Mouse (Mus musculus): Measurements from ENCODE around the gene Fam193a. TPM values are rescaled to one million over a fixed set of nuclear protein-coding genes. Genes with fewer than 3 reads are reported as not detected.

The Fam193a gene
- polyA plus RNA-seq, 1 experiment: 37.6 TPM

- Histone ChIP-seq H3K27ac (ENCODE audit: insufficient read depth, low read length) (no peak overlapping the region), H3K4me1 (ENCODE audit: control insufficient read depth, insufficient read depth, insufficient read length) (no peaks in the 10 kb centered on the region; the same call in 1 of the 2 replicates), H3K4me3 (ENCODE audit: extremely low read depth, insufficient read depth, insufficient read length) (no peak overlapping the region), H3K27me3 (ENCODE audit: control insufficient read depth, insufficient read depth, low read length) (no peaks in the 10 kb centered on the region), H3K36me3 (ENCODE audit: control insufficient read depth, insufficient read depth, low read length) (peaks cover 11% of the 10 kb centered on the region)
- no peak for TF ChIP-seq POLR2A (IDR thresholded peaks at IDR 0.05; ENCODE audit: low read depth, low read length)
- TF ChIP-seq CTCF (IDR thresholded peaks at IDR 0.05; ENCODE audit: extremely low read depth, insufficient read depth, insufficient read length, insufficient replicate concordance): no peak
- WGBS: 48% methylated on average over 1 of the region's 1 CpGs
- DNase-seq (ENCODE audit: low read depth in 1 of 2, low spot score in 2 of 2): no peak
These were observed 49.5 kb downstream of the Fam193a start for GRCm38 (mm10) chr5:34419188-34419587.

DNA sequence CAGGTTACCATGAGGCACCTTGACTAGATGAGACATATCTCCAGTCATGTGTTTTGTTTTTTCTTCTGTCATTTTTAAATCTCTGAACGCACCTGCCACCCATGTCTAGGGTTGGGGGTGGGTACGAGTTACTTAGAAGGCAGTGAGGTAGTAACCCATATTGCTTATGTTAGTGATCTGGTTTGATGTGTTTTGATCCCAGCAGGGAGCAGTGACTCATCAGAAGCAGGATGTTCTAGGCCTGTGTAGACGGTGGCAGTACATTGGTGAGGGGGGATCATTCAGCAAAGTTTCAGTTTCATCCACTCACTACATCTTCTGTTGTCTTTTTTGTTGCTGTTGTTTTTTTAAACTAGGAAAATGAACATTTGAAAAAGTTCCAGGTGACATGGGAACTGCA, 61.0 kb downstream of the Fam193a start:
- H3K27ac ChIP-seq (ENCODE audit: insufficient read depth, low read length): no peak overlapping the region
- H3K4me3 ChIP-seq (ENCODE audit: extremely low read depth, insufficient read depth, insufficient read length): no peak overlapping the region
- no peak for DNase-seq (ENCODE audit: low read depth in 1 of 2, low spot score in 2 of 2)
- 74% methylated on average over 3 of the region's 3 CpGs for WGBS
- TF ChIP-seq POLR2A (IDR thresholded peaks at IDR 0.05; ENCODE audit: low read depth, low read length): no peak
- TF ChIP-seq CTCF (IDR thresholded peaks at IDR 0.05; ENCODE audit: extremely low read depth, insufficient read depth, insufficient read length, insufficient replicate concordance): no peak
- H3K4me1 ChIP-seq (ENCODE audit: control insufficient read depth, insufficient read depth, insufficient read length): no peaks in the 10 kb centered on the region
- peaks cover 43% of the 10 kb centered on the region for H3K36me3 ChIP-seq (ENCODE audit: control insufficient read depth, insufficient read depth, low read length)
- no peaks in the 10 kb centered on the region for H3K27me3 ChIP-seq (ENCODE audit: control insufficient read depth, insufficient read depth, low read length)

GRCm38 (mm10) chr5:34433786-34434185, 64.1 kb downstream of the Fam193a start:
- no peaks in the 10 kb centered on the region for H3K27me3 ChIP-seq (ENCODE audit: control insufficient read depth, insufficient read depth, low read length)
- H3K36me3 ChIP-seq (ENCODE audit: control insufficient read depth, insufficient read depth, low read length): peaks cover 40% of the 10 kb centered on the region
- WGBS: 90% methylated on average over 1 of the region's 1 CpGs
- H3K4me1 ChIP-seq (ENCODE audit: control insufficient read depth, insufficient read depth, insufficient read length): no peaks in the 10 kb centered on the region
- no peak overlapping the region for H3K4me3 ChIP-seq (ENCODE audit: extremely low read depth, insufficient read depth, insufficient read length)
- DNase-seq (ENCODE audit: low read depth in 1 of 2, low spot score in 2 of 2): no peak
- H3K27ac ChIP-seq (ENCODE audit: insufficient read depth, low read length): no peak overlapping the region
- no peak for TF ChIP-seq POLR2A (IDR thresholded peaks at IDR 0.05; ENCODE audit: low read depth, low read length)
- TF ChIP-seq CTCF (IDR thresholded peaks at IDR 0.05; ENCODE audit: extremely low read depth, insufficient read depth, insufficient read length, insufficient replicate concordance): no peak

DNA sequence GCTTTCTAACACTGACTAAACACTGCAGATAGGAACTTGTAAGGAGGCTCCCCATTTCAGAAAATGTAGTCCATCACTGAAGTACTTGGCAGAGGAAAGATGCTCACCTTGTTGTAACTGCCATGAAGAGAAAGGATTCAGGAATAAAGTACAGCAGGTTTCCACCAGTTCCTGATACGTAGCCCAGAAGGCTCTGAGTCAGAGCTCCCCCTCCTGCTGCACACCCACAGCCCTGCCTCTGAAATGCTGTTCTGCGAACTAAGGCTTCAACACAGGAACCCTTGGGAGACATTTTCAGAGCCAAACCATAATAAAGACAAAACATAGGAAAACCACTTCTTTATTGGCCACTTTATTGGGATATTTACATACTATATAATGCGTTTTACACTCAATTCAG, 64.5 kb downstream of the Fam193a start:
- Histone ChIP-seq H3K4me3 (ENCODE audit: extremely low read depth, insufficient read depth, insufficient read length) (no peak overlapping the region), H3K27ac (ENCODE audit: insufficient read depth, low read length) (no peak overlapping the region), H3K36me3 (ENCODE audit: control insufficient read depth, insufficient read depth, low read length) (peaks cover 40% of the 10 kb centered on the region), H3K27me3 (ENCODE audit: control insufficient read depth, insufficient read depth, low read length) (no peaks in the 10 kb centered on the region), H3K4me1 (ENCODE audit: control insufficient read depth, insufficient read depth, insufficient read length) (no peaks in the 10 kb centered on the region)
- no peak for DNase-seq (ENCODE audit: low read depth in 1 of 2, low spot score in 2 of 2)
- 94% methylated on average over 3 of the region's 3 CpGs for WGBS
- TF ChIP-seq CTCF (IDR thresholded peaks at IDR 0.05; ENCODE audit: extremely low read depth, insufficient read depth, insufficient read length, insufficient replicate concordance): no peak
- TF ChIP-seq POLR2A (IDR thresholded peaks at IDR 0.05; ENCODE audit: low read depth, low read length): no peak

DNA sequence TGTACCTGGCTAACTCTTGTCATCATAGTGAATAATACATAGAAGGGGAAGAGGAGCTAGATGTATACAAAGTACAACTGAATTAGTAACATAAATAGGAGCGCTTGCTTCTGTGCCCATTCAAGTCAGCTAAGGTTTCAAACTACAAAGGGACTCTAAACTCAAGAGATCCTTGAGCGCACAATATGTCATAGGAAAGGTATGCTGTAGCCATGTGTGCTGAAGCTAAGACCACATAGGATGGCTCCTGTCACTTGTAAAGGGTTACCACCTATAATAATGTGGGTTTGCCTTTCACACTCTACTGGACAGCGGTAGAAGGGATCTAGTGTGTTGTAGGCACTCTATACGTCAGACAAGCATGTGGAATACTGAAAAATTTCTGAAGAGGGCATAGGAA, 68.3 kb downstream of the Fam193a start:
- no peak for DNase-seq (ENCODE audit: low read depth in 1 of 2, low spot score in 2 of 2)
- TF ChIP-seq CTCF (IDR thresholded peaks at IDR 0.05; ENCODE audit: extremely low read depth, insufficient read depth, insufficient read length, insufficient replicate concordance) (no peak), POLR2A (IDR thresholded peaks at IDR 0.05; ENCODE audit: low read depth, low read length) (no peak)

DNA sequence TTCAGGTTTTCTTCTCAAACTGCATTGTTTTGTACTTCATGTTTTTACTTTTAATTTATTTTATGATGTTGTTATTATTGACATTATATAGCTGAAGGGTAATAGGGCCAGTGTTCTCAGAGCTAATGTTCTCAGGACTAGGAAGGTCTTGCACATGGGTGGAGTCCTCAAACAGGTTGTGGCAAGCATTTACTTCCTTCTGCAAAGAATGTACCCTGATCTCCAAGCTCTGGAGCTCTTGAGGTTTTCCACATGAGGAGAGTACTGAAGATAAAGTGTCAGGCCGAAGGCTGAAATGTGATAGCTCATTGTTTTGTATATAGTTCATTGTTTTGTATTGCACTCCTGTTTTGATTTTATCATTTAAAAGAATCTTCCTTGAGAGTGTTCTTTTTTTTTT, 68.9 kb downstream of the Fam193a start:
- no peak for DNase-seq (ENCODE audit: low read depth in 1 of 2, low spot score in 2 of 2)
- peaks cover 42% of the 10 kb centered on the region for H3K36me3 ChIP-seq (ENCODE audit: control insufficient read depth, insufficient read depth, low read length)
- H3K27me3 ChIP-seq (ENCODE audit: control insufficient read depth, insufficient read depth, low read length): no peaks in the 10 kb centered on the region
- H3K4me3 ChIP-seq (ENCODE audit: extremely low read depth, insufficient read depth, insufficient read length): no peak overlapping the region
- H3K4me1 ChIP-seq (ENCODE audit: control insufficient read depth, insufficient read depth, insufficient read length): no peaks in the 10 kb centered on the region
- WGBS: 84% methylated on average over 1 of the region's 1 CpGs
- no peak for TF ChIP-seq POLR2A (IDR thresholded peaks at IDR 0.05; ENCODE audit: low read depth, low read length)
- TF ChIP-seq CTCF (IDR thresholded peaks at IDR 0.05; ENCODE audit: extremely low read depth, insufficient read depth, insufficient read length, insufficient replicate concordance): no peak
- H3K27ac ChIP-seq (ENCODE audit: insufficient read depth, low read length): no peak overlapping the region

More for the DNA sequence above, 68.3 kb downstream of the Fam193a start:
- Histone ChIP-seq H3K36me3 (ENCODE audit: control insufficient read depth, insufficient read depth, low read length) (peaks cover 40% of the 10 kb centered on the region), H3K4me3 (ENCODE audit: extremely low read depth, insufficient read depth, insufficient read length) (no peak overlapping the region), H3K27ac (ENCODE audit: insufficient read depth, low read length) (no peak overlapping the region), H3K4me1 (ENCODE audit: control insufficient read depth, insufficient read depth, insufficient read length) (no peaks in the 10 kb centered on the region), H3K27me3 (ENCODE audit: control insufficient read depth, insufficient read depth, low read length) (no peaks in the 10 kb centered on the region)
- WGBS: 95% methylated on average over 4 of the region's 4 CpGs

DNA sequence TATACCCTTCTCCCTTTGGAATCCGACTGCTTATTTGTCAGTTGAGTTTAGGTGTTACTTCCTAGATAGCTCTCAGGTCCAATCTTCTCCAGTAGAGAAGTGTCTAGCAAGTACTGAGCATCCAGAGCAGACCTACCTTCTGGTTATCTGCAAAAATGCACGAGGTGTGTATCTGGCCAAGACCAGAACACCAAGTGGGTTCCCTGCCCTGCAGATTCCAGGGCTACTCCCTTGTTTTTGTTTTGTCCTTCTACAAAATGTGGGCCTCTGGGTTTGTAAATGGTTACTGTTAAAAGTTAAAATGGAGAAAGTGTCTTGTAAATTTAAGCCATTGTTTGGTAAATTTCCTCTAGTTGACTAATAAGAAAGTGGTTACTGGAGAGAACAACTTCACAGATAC, 70.0 kb downstream of the Fam193a start:
- no peaks in the 10 kb centered on the region for H3K4me1 ChIP-seq (ENCODE audit: control insufficient read depth, insufficient read depth, insufficient read length)
- DNase-seq (ENCODE audit: low read depth in 1 of 2, low spot score in 2 of 2): no peak
- no peak overlapping the region for H3K27ac ChIP-seq (ENCODE audit: insufficient read depth, low read length)
- peaks cover 42% of the 10 kb centered on the region for H3K36me3 ChIP-seq (ENCODE audit: control insufficient read depth, insufficient read depth, low read length)
- no peaks in the 10 kb centered on the region for H3K27me3 ChIP-seq (ENCODE audit: control insufficient read depth, insufficient read depth, low read length)
- no peak overlapping the region for H3K4me3 ChIP-seq (ENCODE audit: extremely low read depth, insufficient read depth, insufficient read length)
- WGBS: 92% methylated on average over 2 of the region's 2 CpGs
- no peak for TF ChIP-seq POLR2A (IDR thresholded peaks at IDR 0.05; ENCODE audit: low read depth, low read length)
- no peak for TF ChIP-seq CTCF (IDR thresholded peaks at IDR 0.05; ENCODE audit: extremely low read depth, insufficient read depth, insufficient read length, insufficient replicate concordance)

Data from spleen, adult 2 months (tissue).